Mouse (Mus musculus): ENCODE measurements around the gene Map2k5.

DNA sequence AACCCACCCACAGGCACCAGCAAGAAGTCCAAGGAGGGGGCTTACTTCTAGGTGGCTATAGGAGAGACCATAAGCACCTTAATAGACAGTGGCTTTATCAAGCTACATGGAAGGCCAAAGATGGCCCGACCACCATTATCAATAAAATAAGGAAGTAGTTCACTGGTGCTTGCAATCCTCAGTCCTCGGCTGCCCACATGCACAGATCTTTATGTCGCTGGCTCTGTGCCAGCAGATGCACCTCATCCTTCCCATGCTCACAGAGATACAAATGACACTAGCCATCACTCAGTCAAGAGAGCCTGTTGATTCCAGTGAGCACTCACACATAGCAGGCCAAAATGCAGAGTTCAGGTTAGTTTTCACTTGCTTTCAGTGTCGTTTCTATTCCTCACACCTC is 89.0 kb downstream of the Map2k5 start:
- TF ChIP-seq POLR2A (IDR thresholded peaks at IDR 0.05; ENCODE audit: borderline replicate concordance, extremely low read depth, low read depth, low read length) (no peak), CTCF (IDR thresholded peaks at IDR 0.05; ENCODE audit: insufficient read depth, low read length) (no peak)

Measured in lung, adult 2 months (tissue).